ENCODE assay signal across 31 mouse cellular contexts in genomic region chr3:102723154-102723553, GRCm38 (mm10). TPM values are rescaled to one million over a fixed set of nuclear protein-coding genes. Genes with fewer than 3 reads are reported as not detected.
DNase-seq lines count a peak whose midpoint lies in the region; ATAC-seq and TF ChIP-seq lines count a peak whose summit lies in the region.
"Had no signal": no experiment of that assay in that cellular context is flagged by ENCODE, and none has a peak within 500 bp of the region (broad histone marks: within the 10 kb centered on the region; RNA-seq: fewer than 3 reads in every experiment).

No protein-coding gene starts in this region.

- ATAC-seq in heart, embryonic 12.5 days (ENCODE audit: insufficient number of reproducible peaks, low FRiP score): no peak
- no peak for ATAC-seq in lung, embryonic 16.5 days (ENCODE audit: low read depth)
- ATAC-seq: forebrain, embryonic 16.5 days; hindbrain, postnatal 0 days; intestine, postnatal 0 days had no signal

- H3K4me3 ChIP-seq in heart, adult 2 months: no peak overlapping the region
- no peak overlapping the region for H3K4me3 ChIP-seq in heart, embryonic 12.5 days
- no peak overlapping the region for H3K4me3 ChIP-seq in lung, embryonic 16.5 days (ENCODE audit: low read length)
- H3K4me3 ChIP-seq in CH12.LX (replicated peaks in 1 of 3; ENCODE audit: low read depth in 2 of 3, low read length in 2 of 3, poor library complexity in 1 of 3): no peak overlapping the region
- H3K4me3 ChIP-seq: embryonic facial prominence, embryonic 15.5 days; limb, embryonic 15.5 days; lung, embryonic 15.5 days; neural tube, embryonic 12.5 days had no signal

- intact Hi-C loops in heart, adult 2 months (cut with DNase I): no loop called here

- TF ChIP-seq CTCF in heart, adult 2 months (IDR thresholded peaks at IDR 0.05): no peak
- TF ChIP-seq CTCF in CH12.LX (conservative IDR thresholded peaks at IDR 0.05 in 1 of 2, IDR thresholded peaks at IDR 0.05 in 1 of 2; ENCODE audit: low read depth in 2 of 2, low read length in 2 of 2): no peak

- DNase-seq in heart, adult 2 months: no peak
- no peak for DNase-seq in lung, postnatal 36 days
- no peak for DNase-seq in CH12.LX (ENCODE audit: extremely low read depth)
- DNase-seq in naive thymus-derived CD4-positive, alpha-beta T cell, adult 2 months (ENCODE audit: low read depth): peak; percentile 17
- DNase-seq in right cerebral cortex, postnatal 14 days: no peak
- DNase-seq in liver: no peak
- DNase-seq: cerebellum, adult 11 months; cerebellum, adult 9-11 months; midbrain, embryonic 14.5 days; right cerebral cortex, postnatal 25 days had no signal

- 59% methylated on average over 4 of the region's 4 CpGs for WGBS in heart, adult 2 months
- 53% methylated on average over 4 of the region's 4 CpGs for WGBS in heart, embryonic 12.5 days
- WGBS in lung, embryonic 16.5 days: 51% methylated on average over 4 of the region's 4 CpGs

- dilution Hi-C loops in CH12.LX (cut with MboI; ENCODE audit: extremely low pct_ligation_motif_present, extremely low pct_unique_long_range_greater_than_20kb, low sequenced_read_pairs): no loop called here

- no peaks in the 10 kb centered on the region for H3K9me3 ChIP-seq in heart, embryonic 12.5 days (replicated peaks)
- no peaks in the 10 kb centered on the region for H3K9me3 ChIP-seq in lung, embryonic 16.5 days (ENCODE audit: control insufficient read depth, low read length)
- H3K9me3 ChIP-seq in CH12.LX (replicated peaks; ENCODE audit: low read length): no peaks in the 10 kb centered on the region
- H3K9me3 ChIP-seq: embryonic facial prominence, embryonic 15.5 days; limb, embryonic 15.5 days; liver, embryonic 15.5 days; lung, embryonic 15.5 days; neural tube, embryonic 12.5 days had no signal

- in situ Hi-C loops in CH12.LX (cut with MboI; ENCODE audit: low pct_ligation_motif_present, low pct_unique_long_range_greater_than_20kb, low sequenced_read_pairs): loop anchor here (25.0 kb wide), 1 partner anchor 439 kb away; the partner anchor contains the start of gene Bcas2

- TF ChIP-seq RAD21 in CH12.LX (IDR thresholded peaks at IDR 0.05; ENCODE audit: low read depth, low read length): no peak

- H3K4me2 ChIP-seq in heart, embryonic 12.5 days: no peak overlapping the region
- peak overlapping the region; percentile 47; the same call in 1 of the 2 replicates for H3K4me2 ChIP-seq in lung, embryonic 16.5 days (ENCODE audit: low read depth, low read length)
- H3K4me2 ChIP-seq in CH12.LX (ENCODE audit: insufficient read depth, low read depth, poor library complexity, severe bottlenecking): peak overlapping the region; percentile 99; the same call in 1 of the 2 replicates

- H3K27me3 ChIP-seq in heart, adult 2 months (ENCODE audit: control insufficient read depth, insufficient read depth, low read length): no peaks in the 10 kb centered on the region
- no peaks in the 10 kb centered on the region for H3K27me3 ChIP-seq in heart, embryonic 12.5 days (replicated peaks)
- H3K27me3 ChIP-seq in lung, embryonic 16.5 days (ENCODE audit: control insufficient read depth, insufficient read depth, low read depth, low read length): no peaks in the 10 kb centered on the region
- no peaks in the 10 kb centered on the region for H3K27me3 ChIP-seq in CH12.LX (replicated peaks)
- H3K27me3 ChIP-seq: embryonic facial prominence, embryonic 15.5 days; limb, embryonic 15.5 days; liver, embryonic 15.5 days; lung, embryonic 15.5 days; neural tube, embryonic 12.5 days had no signal

- 0 out of 2 replicates have a peak, but pooled peaks cover 3% of the 10 kb centered on the region for H3K36me3 ChIP-seq in heart, adult 2 months (ENCODE audit: control insufficient read depth, insufficient read depth, low read length)
- no peaks in the 10 kb centered on the region for H3K36me3 ChIP-seq in heart, embryonic 12.5 days
- no peaks in the 10 kb centered on the region for H3K36me3 ChIP-seq in lung, embryonic 16.5 days (ENCODE audit: control insufficient read depth, insufficient read depth, low read length)
- no peaks in the 10 kb centered on the region for H3K36me3 ChIP-seq in CH12.LX (replicated peaks in 1 of 2; ENCODE audit: control insufficient read depth in 1 of 2, insufficient read depth in 1 of 2, low read length in 1 of 2)
- H3K36me3 ChIP-seq: embryonic facial prominence, embryonic 15.5 days; limb, embryonic 15.5 days; liver, embryonic 15.5 days; lung, embryonic 15.5 days; neural tube, embryonic 12.5 days had no signal

- TF ChIP-seq EP300 in heart, adult 2 months (IDR thresholded peaks at IDR 0.05; ENCODE audit: insufficient read depth, low read depth, low read length): no peak
- no peak for TF ChIP-seq EP300 in CH12.LX (IDR thresholded peaks at IDR 0.05; ENCODE audit: low read length)

- H3K9ac ChIP-seq in heart, adult 2 months (ENCODE audit: low read depth, low read length): no peak overlapping the region
- no peak overlapping the region for H3K9ac ChIP-seq in heart, embryonic 12.5 days
- H3K9ac ChIP-seq in lung, embryonic 16.5 days (ENCODE audit: low read length): no peak overlapping the region
- H3K9ac ChIP-seq in CH12.LX (ENCODE audit: insufficient read depth, low read depth): no peak overlapping the region; the same call in 1 of the 2 replicates
- H3K9ac ChIP-seq: embryonic facial prominence, embryonic 15.5 days; limb, embryonic 15.5 days; liver, embryonic 15.5 days; lung, embryonic 15.5 days; neural tube, embryonic 12.5 days had no signal

- H3K79me2 ChIP-seq in heart, adult 2 months (replicated peaks; ENCODE audit: control insufficient read depth, insufficient read depth, low read length): no peaks in the 10 kb centered on the region
- no peaks in the 10 kb centered on the region for H3K79me2 ChIP-seq in CH12.LX (replicated peaks; ENCODE audit: control insufficient read depth, extremely low read depth, insufficient read depth, poor library complexity, severe bottlenecking)

- TF ChIP-seq POLR2A in heart, adult 2 months (IDR thresholded peaks at IDR 0.05; ENCODE audit: insufficient read depth, low read depth, low read length): no peak
- no peak for TF ChIP-seq POLR2A in CH12.LX (IDR thresholded peaks at IDR 0.05; ENCODE audit: low read depth, low read length)

- H3K27ac ChIP-seq in heart, adult 2 months: peak overlapping the region; percentile 67
- no peak overlapping the region for H3K27ac ChIP-seq in heart, embryonic 12.5 days (ENCODE audit: poor library complexity, severe bottlenecking)
- no peak overlapping the region for H3K27ac ChIP-seq in lung, embryonic 16.5 days (ENCODE audit: low read length)
- H3K27ac ChIP-seq in CH12.LX (ENCODE audit: insufficient read depth, low read depth): no peak overlapping the region
- H3K27ac ChIP-seq: embryonic facial prominence, embryonic 15.5 days; hindbrain, postnatal 0 days; limb, embryonic 15.5 days; liver, embryonic 15.5 days; neural tube, embryonic 12.5 days had no signal

- H3K4me1 ChIP-seq in heart, adult 2 months (ENCODE audit: control insufficient read depth, insufficient read depth, low read length): peaks cover 8% of the 10 kb centered on the region
- H3K4me1 ChIP-seq in heart, embryonic 12.5 days (replicated peaks): peaks cover 8% of the 10 kb centered on the region
- peaks cover 5% of the 10 kb centered on the region; the same call in 1 of the 2 replicates for H3K4me1 ChIP-seq in lung, embryonic 16.5 days (replicated peaks; ENCODE audit: control insufficient read depth, insufficient read depth, low read length)
- H3K4me1 ChIP-seq in CH12.LX (ENCODE audit: control insufficient read depth in 1 of 2, insufficient read depth in 2 of 2): peaks cover 15 to 36% of the 10 kb centered on the region in 2 experiments
- H3K4me1 ChIP-seq: embryonic facial prominence, embryonic 15.5 days; liver, embryonic 15.5 days had no signal

TF ChIP-seq in CH12.LX, 34 proteins besides CTCF, POLR2A, EP300 and RAD21:
- TF ChIP-seq HCFC1 (IDR thresholded peaks at IDR 0.05; ENCODE audit: low read depth, low read length): no peak
- TF ChIP-seq ZC3H11A (IDR thresholded peaks at IDR 0.05; ENCODE audit: low read depth, low read length): no peak
- no peak for TF ChIP-seq JUN (IDR thresholded peaks at IDR 0.05; ENCODE audit: insufficient read depth, low read depth, low read length)
- TF ChIP-seq TCF12 (IDR thresholded peaks at IDR 0.05; ENCODE audit: low read depth, low read length): no peak
- TF ChIP-seq UBTF (IDR thresholded peaks at IDR 0.05; ENCODE audit: low read depth, low read length): no peak
- no peak for TF ChIP-seq KAT2A (IDR thresholded peaks at IDR 0.05; ENCODE audit: insufficient replicate concordance, low read length)
- TF ChIP-seq GABPA (IDR thresholded peaks at IDR 0.05; ENCODE audit: insufficient replicate concordance, low read depth, low read length): no peak
- no peak for TF ChIP-seq ZMIZ1 (IDR thresholded peaks at IDR 0.05; ENCODE audit: low read depth, low read length)
- TF ChIP-seq CHD1 (IDR thresholded peaks at IDR 0.05; ENCODE audit: low read depth, low read length): no peak
- TF ChIP-seq PAX5 (IDR thresholded peaks at IDR 0.05; ENCODE audit: low read length): no peak
- no peak for TF ChIP-seq ZKSCAN1 (IDR thresholded peaks at IDR 0.05; ENCODE audit: borderline replicate concordance, low read depth, low read length)
- TF ChIP-seq CHD2 (IDR thresholded peaks at IDR 0.05; ENCODE audit: low read length): no peak
- TF ChIP-seq MXI1 (IDR thresholded peaks at IDR 0.05; ENCODE audit: low read depth, low read length): no peak
- no peak for TF ChIP-seq POLR2AphosphoS2 (IDR thresholded peaks at IDR 0.05; ENCODE audit: low read depth, low read length)
- no peak for TF ChIP-seq MEF2A (IDR thresholded peaks at IDR 0.05; ENCODE audit: borderline replicate concordance, low read depth, low read length)

RNA-seq across cellular contexts. Expression of gene Tspan2, which starts 11.2 kb away (rescaled TPM):
- total RNA-seq in heart, adult 2 months (2021): 1 to 10 TPM; 8.4 to 9.4 TPM
- polyA plus RNA-seq in heart, adult 2 months (2012; rRNA removed): 4.2 and 9.8 TPM in 2 replicates
- polyA plus RNA-seq in heart, embryonic 12.5 days (2016; fragmentation: Nextera tagmentation; extraction: Ambion mirVana): 36.0 and 37.0 TPM in 2 replicates
- 17.7 and 17.9 TPM in 2 replicates for polyA plus RNA-seq in lung, embryonic 16.5 days (2015; fragmentation: Nextera tagmentation; extraction: Ambion mirVana)
- 1.4 and 1.5 TPM in 2 replicates for total RNA-seq in CH12.LX (2012; rRNA removed)
- total RNA-seq in CH12.LX (2014; rRNA removed): 2.8 and 3.0 TPM in 2 replicates
- polyA plus RNA-seq in CH12.LX (2012; ENCODE audit: insufficient read length, low read depth): 4.5 and 6.0 TPM in 2 replicates

RNA-seq across cellular contexts. Expression of gene Tshb, which starts 59.4 kb away (rescaled TPM):
- not detected for total RNA-seq in heart, adult 2 months (2021)
- polyA plus RNA-seq in heart, adult 2 months (2012; rRNA removed): not detected in 2 replicates
- polyA plus RNA-seq in heart, embryonic 12.5 days (2016; fragmentation: Nextera tagmentation; extraction: Ambion mirVana): 0.04 and 0.10 TPM in 2 replicates
- 0.24 and 0.53 TPM in 2 replicates for polyA plus RNA-seq in lung, embryonic 16.5 days (2015; fragmentation: Nextera tagmentation; extraction: Ambion mirVana)
- total RNA-seq in CH12.LX (2012; rRNA removed) (not detected in 2 replicates), CH12.LX (2014; rRNA removed) (not detected in 2 replicates)
- polyA plus RNA-seq in CH12.LX (2012; ENCODE audit: insufficient read length, low read depth): 0.19 TPM in 1 of 2 replicates, not detected in the other
- total RNA-seq: adrenal gland, postnatal 25 days; common myeloid progenitor, adult 5-6 weeks; ES-E14; gastrocnemius, postnatal 25 days; hematopoietic stem cell, adult 5-6 weeks; hindbrain, postnatal 0 days; layer of hippocampus, adult 8-10 months; left cerebral cortex, postnatal 36 days; megakaryocyte-erythroid progenitor cell, adult 5-6 weeks had no signal
- polyA plus RNA-seq: CD4-positive, CD25-positive, alpha-beta regulatory T cell, adult 4 months; kidney, embryonic 14.5 days; liver, embryonic 15.5 days; spleen, adult 2 months had no signal
